Mouse (Mus musculus) heart, postnatal 0 days (tissue): ENCODE measurements around the gene Ahcyl2.

Source experiments
- CTCF ChIP-seq: IDR thresholded peaks from 2 replicates; pipeline ENCODE4 v1.5.1; 2016; ENCODE audit warnings: antibody characterized with exemption, control low read depth, low read depth
- EP300 ChIP-seq: IDR thresholded peaks from 2 replicates; pipeline ENCODE4 v1.6.1; 2016; ENCODE audit warnings: antibody characterized with exemption, low read depth

- TF ChIP-seq CTCF (no peak), EP300 (no peak)
Observed at GRCm38 (mm10) chr6:29832356-29832755, 64.5 kb downstream of the Ahcyl2 start.
